ENCODE assay signal across 27 mouse cellular contexts in the genomic region with DNA sequence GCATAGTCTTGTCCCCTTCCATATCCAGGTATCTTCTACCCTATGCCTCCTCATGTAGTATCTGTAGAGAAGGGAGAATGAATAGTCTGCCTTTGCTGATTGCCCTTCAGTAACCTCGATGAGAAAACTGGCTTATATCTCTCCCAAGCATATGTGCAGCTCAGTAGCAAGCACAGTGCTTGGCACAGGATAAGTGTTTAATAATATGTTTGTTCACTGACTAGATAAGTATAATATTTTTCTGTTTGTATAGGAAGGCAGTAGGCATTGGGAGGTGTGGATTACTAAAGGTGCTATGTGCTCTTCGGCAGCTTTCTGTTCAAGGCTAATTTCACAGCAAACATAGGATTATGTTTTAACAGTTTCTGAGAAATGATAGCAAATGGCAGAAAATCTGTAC.
"Had no signal": no experiment of that assay in that cellular context is flagged by ENCODE, and none has a peak within 500 bp of the region (broad histone marks: within the 10 kb centered on the region; RNA-seq: fewer than 3 reads in every experiment).

No protein-coding gene starts in this region.

- H3K4me3 ChIP-seq: heart, adult 2 months; heart, embryonic 13.5 days; heart, embryonic 15.5 days; hindbrain, embryonic 13.5 days; hindbrain, embryonic 15.5 days; kidney, embryonic 15.5 days; limb, embryonic 13.5 days; limb, embryonic 15.5 days; liver, embryonic 12.5 days had no signal

- H3K36me3 ChIP-seq: heart, embryonic 13.5 days; heart, embryonic 15.5 days; hindbrain, embryonic 13.5 days; hindbrain, embryonic 15.5 days; kidney, embryonic 15.5 days; limb, embryonic 13.5 days; limb, embryonic 15.5 days; liver, embryonic 12.5 days had no signal

- H3K9me3 ChIP-seq: heart, embryonic 13.5 days; heart, embryonic 15.5 days; hindbrain, embryonic 15.5 days; kidney, embryonic 15.5 days; limb, embryonic 13.5 days; limb, embryonic 15.5 days; liver, embryonic 12.5 days had no signal

- H3K27me3 ChIP-seq: heart, embryonic 13.5 days; heart, embryonic 15.5 days; hindbrain, embryonic 13.5 days; hindbrain, embryonic 15.5 days; kidney, embryonic 15.5 days; limb, embryonic 13.5 days; limb, embryonic 15.5 days; liver, embryonic 12.5 days had no signal

- ATAC-seq: hindbrain, postnatal 0 days; intestine, embryonic 16.5 days; liver, embryonic 12.5 days had no signal

- H3K9ac ChIP-seq: heart, embryonic 13.5 days; heart, embryonic 15.5 days; hindbrain, embryonic 13.5 days; hindbrain, embryonic 15.5 days; kidney, embryonic 15.5 days; limb, embryonic 13.5 days; limb, embryonic 15.5 days; liver, embryonic 12.5 days; liver, embryonic 14.5 days had no signal

- DNase-seq: gastrocnemius, postnatal 14 days; gastrocnemius, postnatal 36 days; heart, adult 11 months; heart, adult 2 months; heart, postnatal 14 days; heart, postnatal 36 days; kidney, adult 11 months; kidney, adult 2 months; kidney, adult 9 months; kidney, postnatal 14 days; kidney, postnatal 36 days; layer of hippocampus, adult 9-11 months; layer of hippocampus, postnatal 36 days; left cerebral cortex, postnatal 4 days had no signal

- H3K4me2 ChIP-seq: heart, embryonic 11.5 days; heart, embryonic 13.5 days; heart, embryonic 15.5 days; hindbrain, embryonic 13.5 days; hindbrain, embryonic 15.5 days; kidney, embryonic 15.5 days; limb, embryonic 13.5 days; limb, embryonic 15.5 days; liver, embryonic 12.5 days had no signal

- H3K4me1 ChIP-seq: heart, embryonic 13.5 days; heart, embryonic 15.5 days; hindbrain, embryonic 13.5 days; hindbrain, embryonic 15.5 days; kidney, embryonic 15.5 days; limb, embryonic 13.5 days; limb, embryonic 15.5 days; liver, embryonic 12.5 days had no signal

- H3K27ac ChIP-seq: heart, adult 2 months; heart, embryonic 13.5 days; heart, embryonic 15.5 days; hindbrain, embryonic 13.5 days; hindbrain, embryonic 15.5 days; hindbrain, postnatal 0 days; kidney, embryonic 15.5 days; kidney, postnatal 0 days; limb, embryonic 13.5 days; limb, embryonic 15.5 days; liver, embryonic 12.5 days; liver, embryonic 14.5 days had no signal
